Mouse (Mus musculus) spleen, adult 2 months (tissue): ENCODE data around the gene Socs4.

Source experiments
- CTCF ChIP-seq: fragments of 200-500 bp; IDR thresholded peaks from 2 replicates; pipeline ENCODE4 v1.5.1; 2011; ENCODE audit warnings: mild to moderate bottlenecking, inconsistent platforms; ENCODE audit not compliant: insufficient read depth, insufficient read length, insufficient replicate concordance; ENCODE audit errors: extremely low read depth
- POLR2A ChIP-seq: fragments of 200-500 bp; IDR thresholded peaks from 2 replicates; pipeline ENCODE4 v1.6.1; 2011; ENCODE audit warnings: low read depth, low read length, inconsistent platforms

DNA sequence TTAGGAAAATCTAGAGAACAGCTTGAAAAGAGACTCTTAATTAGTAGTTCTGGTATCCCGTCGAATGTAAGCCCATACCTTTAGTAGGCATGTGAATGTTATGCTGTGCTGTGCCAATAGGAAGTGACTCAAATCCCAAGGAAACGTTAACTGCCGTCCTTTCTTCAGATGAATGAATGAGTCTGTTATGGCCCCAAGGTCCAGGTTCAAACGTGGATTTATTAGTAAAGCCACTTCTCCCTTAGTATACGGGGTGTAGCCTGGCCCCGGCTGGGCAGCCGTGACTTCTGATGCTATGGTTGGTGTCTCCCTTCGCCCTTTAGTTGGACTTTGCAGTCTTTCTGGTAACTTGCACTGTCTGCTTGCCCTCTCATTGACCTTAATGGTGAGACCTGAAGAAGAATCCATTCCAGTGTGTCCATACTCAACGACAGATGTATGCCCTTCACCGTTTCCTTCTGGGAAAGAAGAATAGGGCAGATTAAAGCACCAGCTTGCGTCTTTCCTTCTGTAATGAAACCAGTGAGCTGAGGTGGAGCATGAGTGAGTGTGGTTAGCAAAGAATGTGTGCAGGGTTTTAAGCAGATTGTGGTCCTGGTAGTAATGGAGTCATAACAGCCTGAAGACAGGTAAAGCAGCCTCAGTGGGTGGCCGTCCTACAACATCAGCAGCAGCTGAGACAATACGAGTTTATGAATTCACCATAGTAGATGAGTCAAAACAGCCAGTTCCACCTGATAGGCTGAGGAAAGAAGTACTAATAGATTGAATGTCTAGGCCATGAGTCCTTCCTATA, 26.4 kb downstream of the Socs4 start:
- TF ChIP-seq CTCF (no peak), POLR2A (no peak)
